Mouse (Mus musculus) B cell, adult 2 months (primary cell): ENCODE measurements around the gene Vps37c.

ENCODE experiments used
- DNase-seq, 2 experiments: peaks; one replicate each; pipeline ENCODE4 v3.0.0; 2022

Vps37c gene

GRCm38 (mm10) chr19:10714682-10715475 is 26.3 kb downstream of the Vps37c start:
- peak; percentile 85 to 87 for DNase-seq

GRCm38 (mm10) chr19:10715476-10715875 is 26.9 kb downstream of the Vps37c start:
- DNase-seq: no peak

GRCm38 (mm10) chr19:10718251-10718775 is 29.8 kb downstream of the Vps37c start:
- no peak for DNase-seq

- no peak for DNase-seq
These were observed 31.2 kb downstream of the Vps37c start for GRCm38 (mm10) chr19:10719751-10720150.

- DNase-seq: no peak
These were observed 32.0 kb downstream of the Vps37c start for GRCm38 (mm10) chr19:10720524-10720923.

GRCm38 (mm10) chr19:10721064-10721463 is 32.5 kb downstream of the Vps37c start:
- no peak for DNase-seq

GRCm38 (mm10) chr19:10723084-10723483 is 34.5 kb downstream of the Vps37c start:
- no peak for DNase-seq

GRCm38 (mm10) chr19:10723649-10724048 is 35.1 kb downstream of the Vps37c start:
- no peak for DNase-seq

GRCm38 (mm10) chr19:10724629-10725363 is 36.3 kb downstream of the Vps37c start:
- DNase-seq: no peak

GRCm38 (mm10) chr19:10729889-10730288 is 41.4 kb downstream of the Vps37c start:
- no peak for DNase-seq

- DNase-seq: no peak
These were observed 41.9 kb downstream of the Vps37c start for GRCm38 (mm10) chr19:10730469-10730868.

- no peak for DNase-seq
These were observed 43.4 kb downstream of the Vps37c start for GRCm38 (mm10) chr19:10731975-10732374.

GRCm38 (mm10) chr19:10732741-10733140 is 44.2 kb downstream of the Vps37c start:
- no peak for DNase-seq

GRCm38 (mm10) chr19:10733501-10734127 is 45.1 kb downstream of the Vps37c start:
- DNase-seq: no peak

GRCm38 (mm10) chr19:10734554-10734953 is 46.0 kb downstream of the Vps37c start:
- no peak for DNase-seq

GRCm38 (mm10) chr19:10735061-10735460 is 46.5 kb downstream of the Vps37c start:
- no peak for DNase-seq

- DNase-seq: no peak
These were observed 47.3 kb downstream of the Vps37c start for GRCm38 (mm10) chr19:10735861-10736260.

GRCm38 (mm10) chr19:10738038-10738437 is 49.5 kb downstream of the Vps37c start:
- no peak for DNase-seq

- peak; percentile 64 to 68 for DNase-seq
These were observed 50.3 kb downstream of the Vps37c start, which contains the start of gene Cd5 for GRCm38 (mm10) chr19:10738811-10739210. Cd5 (minus strand) TSS chr19:10739002.

GRCm38 (mm10) chr19:10739916-10740315 is 51.4 kb downstream of the Vps37c start:
- no peak for DNase-seq

GRCm38 (mm10) chr19:10740641-10741440 is 52.3 kb downstream of the Vps37c start:
- peak; percentile 53 to 54 for DNase-seq

GRCm38 (mm10) chr19:10742145-10742544 is 53.6 kb downstream of the Vps37c start:
- DNase-seq: no peak
